Mouse (Mus musculus): Measurements from ENCODE around the gene Speer4f2. TPM values are rescaled to one million over a fixed set of nuclear protein-coding genes. Genes with fewer than 3 reads are reported as not detected.

The Speer4f2 gene
- polyA plus RNA-seq, 1 experiment, result not detected

DNA sequence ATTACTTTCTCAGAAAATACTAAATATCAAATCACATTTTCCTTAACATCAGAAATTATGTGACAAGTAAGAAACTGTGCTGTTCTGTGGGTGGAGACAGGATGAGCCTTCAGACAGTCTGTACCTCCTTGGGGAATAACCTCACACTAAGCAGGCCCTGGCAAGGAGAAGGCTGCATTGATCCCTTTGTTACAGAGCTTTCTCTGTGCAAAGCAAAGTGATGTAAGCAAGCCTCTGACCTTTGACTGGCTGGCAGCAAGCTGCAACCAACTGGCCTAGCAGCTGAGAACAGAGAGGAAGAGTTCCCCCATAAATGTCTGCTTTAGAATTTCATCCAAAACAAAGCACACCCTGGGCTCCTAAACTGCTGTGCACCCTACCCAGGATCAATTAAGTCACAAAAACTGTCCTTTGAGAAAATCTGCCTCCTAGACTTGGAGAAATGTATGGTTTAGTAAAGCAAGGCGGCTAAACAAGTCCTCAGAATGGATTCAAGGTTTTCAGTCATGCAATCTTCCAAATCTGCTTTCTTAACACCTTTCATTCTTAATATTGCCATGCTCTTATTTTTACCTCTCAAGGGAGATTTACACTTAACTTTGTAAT lies 46.3 kb downstream of the Speer4f2 start:
- Histone ChIP-seq H3K27ac (ENCODE audit: insufficient read depth, low read depth, low read length) (peak overlapping the region; percentile 42; the same call in 1 of the 2 replicates), H3K4me1 (ENCODE audit: control insufficient read depth, insufficient read depth, insufficient read length, low read length) (peaks cover 12% of the 10 kb centered on the region; the same call in 1 of the 2 replicates), H3K4me3 (ENCODE audit: low read depth, low read length) (no peak overlapping the region), H3K36me3 (ENCODE audit: control insufficient read depth, insufficient read depth, low read length) (no peaks in the 10 kb centered on the region), H3K27me3 (ENCODE audit: control insufficient read depth, insufficient read depth, low read length) (no peaks in the 10 kb centered on the region)
- WGBS, result 85% methylated on average over 1 of the region's 1 CpGs
- TF ChIP-seq POLR2A (IDR thresholded peaks at IDR 0.05; ENCODE audit: low read depth, low read length) (no peak), CTCF (IDR thresholded peaks at IDR 0.05; ENCODE audit: extremely low read depth, insufficient read length, insufficient replicate concordance, low read depth, low read length) (no peak)

DNA sequence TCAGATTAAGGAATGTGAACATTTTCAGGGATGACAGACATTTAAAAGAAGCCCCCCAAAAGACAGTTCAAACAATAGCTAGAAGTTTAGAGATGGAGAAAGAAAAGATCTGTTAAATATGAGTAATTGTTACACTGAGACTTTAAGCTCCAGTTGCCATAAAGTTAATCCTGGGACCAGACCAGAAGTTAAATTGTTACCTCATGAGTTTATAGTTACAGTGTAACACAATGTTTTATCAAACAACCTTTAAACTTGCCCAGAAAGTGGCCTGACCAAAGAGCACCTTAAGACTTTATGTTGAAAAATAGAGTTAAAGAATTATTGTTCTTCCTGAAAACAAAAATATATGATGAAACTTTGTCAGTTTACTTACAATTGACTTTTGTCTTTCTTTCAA lies 46.9 kb downstream of the Speer4f2 start:
- H3K36me3 ChIP-seq (ENCODE audit: control insufficient read depth, insufficient read depth, low read length), result no peaks in the 10 kb centered on the region
- H3K27ac ChIP-seq (ENCODE audit: insufficient read depth, low read depth, low read length), result 0 out of 2 replicates have a peak overlapping the region, but pooled peaks have one; percentile 42

DNA sequence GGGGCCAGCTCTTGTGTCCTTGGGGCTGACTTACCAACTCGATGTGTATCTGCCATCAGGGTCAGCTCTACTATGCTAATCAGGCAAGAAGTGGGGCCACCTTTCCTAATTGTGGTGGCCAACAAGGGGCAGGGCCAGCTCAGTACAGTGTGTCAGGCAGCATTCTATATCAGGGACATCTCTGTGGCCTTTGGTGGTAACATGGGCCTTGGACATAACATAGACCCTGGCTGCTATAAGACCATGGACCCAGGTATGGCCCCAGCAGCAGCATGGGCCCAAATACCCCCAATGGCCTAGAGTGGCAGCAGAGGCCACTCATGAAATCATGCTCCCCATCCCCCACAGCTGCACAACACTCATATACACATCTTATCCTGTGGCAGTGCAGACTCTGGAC lies 49.2 kb downstream of the Speer4f2 start:
- 49% methylated on average over 1 of the region's 1 CpGs for WGBS
- H3K27me3 ChIP-seq (ENCODE audit: control insufficient read depth, insufficient read depth, low read length), result no peaks in the 10 kb centered on the region
- H3K36me3 ChIP-seq (ENCODE audit: control insufficient read depth, insufficient read depth, low read length), result no peaks in the 10 kb centered on the region
- no peak for TF ChIP-seq CTCF (IDR thresholded peaks at IDR 0.05; ENCODE audit: extremely low read depth, insufficient read length, insufficient replicate concordance, low read depth, low read length)
- no peak for TF ChIP-seq POLR2A (IDR thresholded peaks at IDR 0.05; ENCODE audit: low read depth, low read length)
- H3K4me1 ChIP-seq (ENCODE audit: control insufficient read depth, insufficient read depth, insufficient read length, low read length), result peaks cover 17% of the 10 kb centered on the region; the same call in 1 of the 2 replicates
- H3K4me3 ChIP-seq (ENCODE audit: low read depth, low read length), result no peak overlapping the region
- no peak overlapping the region for H3K27ac ChIP-seq (ENCODE audit: insufficient read depth, low read depth, low read length)

More for the DNA sequence above, 46.9 kb downstream of the Speer4f2 start:
- Histone ChIP-seq H3K4me3 (ENCODE audit: low read depth, low read length) (no peak overlapping the region), H3K4me1 (ENCODE audit: control insufficient read depth, insufficient read depth, insufficient read length, low read length) (peaks cover 12% of the 10 kb centered on the region; the same call in 1 of the 2 replicates), H3K27me3 (ENCODE audit: control insufficient read depth, insufficient read depth, low read length) (no peaks in the 10 kb centered on the region)
- TF ChIP-seq POLR2A (IDR thresholded peaks at IDR 0.05; ENCODE audit: low read depth, low read length) (no peak), CTCF (IDR thresholded peaks at IDR 0.05; ENCODE audit: extremely low read depth, insufficient read length, insufficient replicate concordance, low read depth, low read length) (no peak)

DNA sequence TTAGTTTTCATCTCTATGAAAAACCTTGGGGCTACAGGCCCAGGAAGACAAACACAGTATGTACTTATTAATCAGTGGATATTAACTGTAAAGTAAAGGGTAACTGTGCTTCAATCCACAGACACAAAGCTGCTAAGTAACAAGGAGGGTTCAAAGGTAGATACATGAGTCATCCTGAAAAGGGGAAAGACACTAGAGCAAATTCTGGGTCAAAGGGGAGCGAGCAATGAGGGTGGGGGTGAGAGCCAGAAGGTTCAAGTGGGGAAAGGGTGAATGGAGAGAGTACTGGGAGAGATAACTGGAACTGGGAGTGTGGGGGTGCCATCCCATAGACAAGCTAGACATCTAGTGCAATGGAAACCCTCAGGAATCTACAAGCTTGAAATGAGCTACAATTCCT lies 54.0 kb downstream of the Speer4f2 start:
- no peaks in the 10 kb centered on the region for H3K36me3 ChIP-seq (ENCODE audit: control insufficient read depth, insufficient read depth, low read length)
- TF ChIP-seq CTCF (IDR thresholded peaks at IDR 0.05; ENCODE audit: extremely low read depth, insufficient read length, insufficient replicate concordance, low read depth, low read length) (no peak), POLR2A (IDR thresholded peaks at IDR 0.05; ENCODE audit: low read depth, low read length) (no peak)
- H3K4me1 ChIP-seq (ENCODE audit: control insufficient read depth, insufficient read depth, insufficient read length, low read length), result peaks cover 7% of the 10 kb centered on the region; the same call in 1 of the 2 replicates
- H3K27ac ChIP-seq (ENCODE audit: insufficient read depth, low read depth, low read length), result no peak overlapping the region; the same call in 1 of the 2 replicates
- no peak overlapping the region for H3K4me3 ChIP-seq (ENCODE audit: low read depth, low read length)
- 36% methylated on average over 1 of the region's 1 CpGs for WGBS
- no peaks in the 10 kb centered on the region for H3K27me3 ChIP-seq (ENCODE audit: control insufficient read depth, insufficient read depth, low read length)

Other genes with a start within 250 kb of the Speer4f2 start
- not detected in 2 replicates for gene Speer4f1, start 102.9 kb downstream of the Speer4f2 start, polyA plus RNA-seq (2012; rRNA removed)
- gene Sema3c, start 201.1 kb downstream of the Speer4f2 start, polyA plus RNA-seq (2012; rRNA removed), result 0.90 and 1.4 TPM in 2 replicates

Measured in small intestine, adult 2 months (tissue).